Mouse (Mus musculus): Measurements from ENCODE around the gene Peak1.
A peak's percentile ranks its signal among the peaks of the same experiment; 100 is the strongest.

Peak1 gene

DNA sequence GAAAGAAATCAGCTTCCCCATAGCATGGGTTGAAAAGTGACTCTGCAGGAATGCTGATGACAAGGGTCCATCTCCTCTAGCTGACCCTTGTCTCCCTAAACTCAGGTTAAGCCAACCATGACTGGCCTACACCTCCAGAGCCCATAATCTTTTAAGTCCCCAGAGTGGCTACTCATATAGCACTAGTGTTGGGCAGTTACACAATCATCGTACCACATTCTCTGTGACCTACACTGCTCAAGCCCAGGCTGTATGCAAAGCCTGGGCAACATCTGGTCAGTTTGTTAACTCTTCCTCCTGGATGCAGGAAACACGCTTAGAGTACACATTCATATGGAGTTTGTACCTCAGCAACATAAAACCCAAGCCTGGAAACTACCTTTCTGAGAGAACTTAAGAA, 217.7 kb downstream of the Peak1 start:
- no peak for DNase-seq (ENCODE audit: low read depth, low spot score)

DNA sequence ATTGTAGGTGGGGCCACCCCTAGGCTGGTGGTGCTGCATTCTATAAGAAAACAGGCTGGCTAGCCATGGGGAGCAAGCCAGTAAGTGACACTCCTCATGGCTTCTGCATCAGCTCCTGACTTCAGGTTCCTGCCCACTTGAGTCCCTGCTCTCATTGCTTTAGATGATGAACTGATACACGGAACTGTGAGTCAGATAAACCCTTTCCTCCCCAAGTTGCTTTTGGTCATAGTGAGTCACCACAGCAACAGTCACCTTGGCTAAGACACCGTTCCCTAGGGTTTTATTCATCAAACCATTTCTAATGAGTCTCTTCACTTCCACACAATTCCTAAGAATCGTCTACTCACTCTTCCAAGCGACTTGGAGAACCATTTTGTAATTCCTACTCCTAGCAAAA, 220.9 kb downstream of the Peak1 start:
- DNase-seq (ENCODE audit: low read depth, low spot score), result no peak

DNA sequence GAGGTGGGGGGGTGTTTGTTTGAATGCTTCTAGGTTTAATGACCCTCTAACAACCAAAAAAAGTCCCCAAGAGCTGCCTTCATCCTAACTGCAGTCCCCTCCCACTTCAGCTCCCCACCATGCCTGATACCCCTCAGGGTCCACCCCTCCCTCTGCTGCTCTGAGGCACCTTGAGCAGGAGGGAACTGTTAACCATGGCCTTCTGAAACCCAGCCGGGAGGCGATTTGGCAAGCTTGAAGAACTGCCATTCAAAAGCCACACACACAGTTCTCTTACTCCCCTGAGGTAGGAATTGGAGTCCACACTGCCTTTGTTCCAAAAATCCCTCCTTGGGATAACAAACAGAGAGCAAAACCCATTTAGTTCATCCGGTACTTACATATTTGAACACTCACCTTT, 222.7 kb downstream of the Peak1 start:
- DNase-seq (ENCODE audit: low read depth, low spot score), result no peak

DNA sequence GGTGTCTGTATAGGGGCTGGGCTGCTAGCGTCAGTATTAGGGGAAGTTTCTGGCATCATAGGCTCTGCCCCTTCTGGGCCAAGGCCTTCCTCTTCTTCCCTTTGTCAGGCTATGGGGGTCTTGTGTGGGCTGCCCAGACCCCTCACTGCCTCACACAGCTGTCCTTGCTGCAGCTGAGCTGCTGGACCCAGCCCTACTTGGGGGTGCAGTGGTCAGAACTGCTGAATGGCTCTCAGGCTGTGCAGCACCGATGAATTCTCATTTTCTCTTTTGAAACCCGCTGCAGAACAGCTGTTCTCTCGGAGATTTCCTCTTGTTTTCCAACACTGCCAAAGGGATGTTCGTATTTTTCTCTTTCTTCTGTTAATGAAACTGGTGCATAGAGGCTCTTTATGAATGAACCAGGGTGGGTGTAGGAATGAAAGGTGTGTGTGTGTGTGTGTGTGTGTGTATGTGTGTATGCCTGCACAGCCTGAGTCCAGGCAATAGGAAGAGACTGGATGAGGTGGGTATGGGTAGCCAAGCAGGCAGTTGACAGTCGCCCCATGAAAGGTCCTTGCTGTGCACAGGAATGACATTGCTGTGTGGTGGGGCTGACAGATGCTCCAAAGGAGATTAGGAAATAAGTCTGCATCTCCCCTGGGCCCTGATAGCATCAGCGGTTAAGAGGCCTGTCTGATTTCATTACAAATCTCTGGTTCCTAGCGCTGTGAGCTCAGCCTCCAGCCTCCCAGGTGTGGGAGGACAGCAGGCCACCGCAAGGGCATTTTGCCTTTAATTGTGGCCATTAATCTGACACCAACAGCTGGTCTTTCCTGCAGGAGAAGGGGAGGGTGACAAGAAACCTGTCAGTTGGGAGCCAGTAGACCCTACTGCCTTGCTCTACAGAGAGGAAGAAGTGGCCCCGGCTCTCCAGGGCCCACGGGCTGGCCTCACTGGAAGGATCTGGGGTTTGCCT, 226.1 kb downstream of the Peak1 start:
- DNase-seq (ENCODE audit: low read depth, low spot score), result no peak

DNA sequence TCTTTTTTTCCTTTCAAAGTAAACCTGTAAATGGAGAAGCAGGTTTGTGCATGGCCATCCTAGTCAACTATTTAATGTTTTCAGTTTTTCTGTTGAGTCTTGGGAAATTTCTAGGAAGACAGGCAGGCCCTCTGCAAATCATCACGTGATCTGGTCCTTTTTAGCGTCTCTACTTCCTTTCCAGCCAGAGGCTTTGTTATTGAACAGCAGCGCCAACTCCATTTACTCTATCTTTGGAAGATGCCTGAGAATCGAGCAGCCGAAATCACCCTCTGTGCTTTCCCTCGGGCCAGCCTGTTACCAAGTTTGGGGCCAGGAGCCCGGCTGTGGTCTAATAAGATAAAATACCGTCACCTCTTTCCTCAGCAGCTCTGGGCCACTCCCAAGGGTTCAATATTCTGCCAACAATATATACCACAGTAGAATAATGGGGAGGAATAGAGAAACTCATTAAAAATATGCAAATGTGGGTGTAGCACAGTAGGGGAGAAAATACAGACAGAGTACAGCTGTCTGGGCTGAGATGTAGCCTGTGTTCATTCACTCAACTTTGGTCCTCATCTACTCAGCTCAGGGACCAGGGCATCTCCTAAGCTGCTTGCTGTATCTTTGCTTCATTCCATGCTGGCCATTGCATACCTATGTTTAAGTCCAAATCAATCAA, 237.6 kb downstream of the Peak1 start:
- DNase-seq (ENCODE audit: low read depth, low spot score), result no peak

DNA sequence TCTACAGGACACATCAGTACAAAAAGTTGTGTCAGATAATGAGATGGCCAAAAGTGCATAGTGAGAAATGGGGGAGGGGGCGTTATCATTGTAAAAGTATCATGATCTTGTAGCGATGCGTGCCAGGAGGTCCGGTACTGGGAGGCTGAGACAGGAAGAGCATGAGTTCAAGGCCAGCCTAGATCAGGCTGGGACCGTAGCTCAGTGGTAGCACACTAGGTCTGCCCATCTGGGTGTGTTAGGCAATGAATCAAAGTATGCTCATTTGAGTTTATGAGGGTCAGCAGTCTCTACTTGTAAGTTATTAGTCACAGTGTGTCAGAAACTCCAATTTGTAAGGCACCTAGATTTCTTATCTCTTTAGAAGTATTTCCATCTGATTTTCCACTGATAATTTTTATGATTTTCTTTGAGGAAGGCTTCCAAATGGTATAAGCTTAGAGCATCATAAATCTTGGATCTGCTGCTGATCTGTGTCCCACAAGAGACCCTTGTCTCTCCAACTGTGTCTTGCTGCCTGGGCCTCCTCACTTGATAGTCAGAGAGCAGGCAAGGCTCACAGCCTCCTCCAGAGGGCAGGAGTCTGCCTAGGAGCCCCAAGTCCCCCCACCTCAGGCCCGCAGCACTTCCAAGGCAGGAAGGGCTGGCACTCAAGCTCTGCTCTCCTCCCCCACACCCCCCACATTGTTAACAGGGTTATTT, 238.3 kb downstream of the Peak1 start:
- DNase-seq (ENCODE audit: low read depth, low spot score), result peak; percentile 38

DNA sequence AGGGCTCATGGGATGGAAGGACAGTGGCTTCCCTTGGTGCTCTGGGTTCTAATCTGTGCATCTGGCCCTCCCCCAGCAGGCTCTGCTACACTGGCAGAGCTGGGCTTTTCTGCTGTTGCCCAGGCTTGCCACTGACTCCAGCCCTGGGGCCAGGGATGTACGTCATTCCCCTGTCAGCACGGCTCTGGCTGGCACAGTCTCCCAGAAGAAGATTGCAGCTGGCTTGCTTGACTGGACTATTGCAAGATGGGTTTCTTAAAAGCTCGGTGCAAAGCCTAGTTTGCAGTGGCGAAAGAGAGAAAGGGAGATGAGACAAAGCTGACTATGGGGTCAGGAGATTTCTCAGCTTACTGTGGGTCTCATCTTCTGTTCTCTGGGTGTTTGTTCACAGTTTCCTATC, 240.5 kb downstream of the Peak1 start:
- no peak for DNase-seq (ENCODE audit: low read depth, low spot score)

DNA sequence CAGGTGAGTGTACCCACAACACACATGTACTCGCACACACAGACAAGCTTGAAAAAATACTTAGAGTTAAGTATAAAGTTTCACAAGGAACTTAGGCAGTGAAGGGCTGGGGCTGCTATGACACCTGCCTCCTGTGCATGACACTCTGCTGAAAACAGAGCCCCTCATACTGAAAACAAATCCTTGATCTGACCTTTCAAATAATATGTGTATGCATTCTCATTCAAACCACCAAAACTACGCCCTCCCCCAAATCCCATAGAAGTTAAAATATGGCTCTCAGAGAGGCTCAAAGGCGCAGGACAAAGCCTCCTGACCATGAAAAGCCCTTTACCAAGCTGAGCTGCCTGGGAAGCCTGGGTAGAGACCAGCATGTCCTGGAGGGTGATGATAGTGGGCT, 242.6 kb downstream of the Peak1 start:
- DNase-seq (ENCODE audit: low read depth, low spot score), result no peak

DNA sequence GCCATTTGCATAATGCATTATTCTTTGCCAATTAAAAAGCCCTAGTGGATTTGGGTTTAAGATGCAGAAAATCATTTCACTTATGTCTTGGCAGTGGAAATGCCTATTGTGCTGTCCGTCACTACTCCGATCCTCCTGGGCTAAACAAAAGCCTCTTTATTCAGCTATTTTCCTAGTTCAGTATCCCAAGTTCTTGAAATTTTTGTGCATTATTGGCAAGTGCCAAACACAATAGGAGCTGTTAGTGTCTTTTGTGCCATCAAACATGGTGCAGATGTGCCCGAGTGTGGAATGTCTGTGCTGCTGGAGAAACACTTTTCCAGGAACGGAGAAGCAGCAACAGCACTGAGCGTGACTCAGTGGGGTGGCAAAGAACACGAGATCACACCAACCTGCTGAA, 250.2 kb downstream of the Peak1 start:
- DNase-seq (ENCODE audit: low read depth, low spot score), result no peak

DNA sequence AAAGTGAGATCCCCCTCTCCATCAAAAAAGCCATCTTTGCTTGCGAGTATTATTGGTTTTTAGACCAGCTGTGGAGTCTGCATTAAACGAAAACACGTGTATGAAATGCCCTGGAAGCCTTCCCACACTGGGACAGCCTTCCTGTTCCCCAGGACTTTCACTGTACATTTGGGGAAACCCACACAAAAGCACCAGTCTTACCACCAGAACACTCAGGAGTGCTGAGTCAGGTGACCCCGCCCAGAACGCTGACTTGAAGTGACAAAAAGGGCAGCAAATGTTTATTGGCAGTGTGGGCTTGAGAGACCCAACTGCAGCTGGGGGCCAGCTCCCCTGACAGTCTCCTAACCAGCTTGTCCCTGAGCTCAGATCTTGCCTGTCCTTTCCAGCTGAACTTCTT, 251.7 kb downstream of the Peak1 start:
- DNase-seq (ENCODE audit: low read depth, low spot score), result no peak

DNA sequence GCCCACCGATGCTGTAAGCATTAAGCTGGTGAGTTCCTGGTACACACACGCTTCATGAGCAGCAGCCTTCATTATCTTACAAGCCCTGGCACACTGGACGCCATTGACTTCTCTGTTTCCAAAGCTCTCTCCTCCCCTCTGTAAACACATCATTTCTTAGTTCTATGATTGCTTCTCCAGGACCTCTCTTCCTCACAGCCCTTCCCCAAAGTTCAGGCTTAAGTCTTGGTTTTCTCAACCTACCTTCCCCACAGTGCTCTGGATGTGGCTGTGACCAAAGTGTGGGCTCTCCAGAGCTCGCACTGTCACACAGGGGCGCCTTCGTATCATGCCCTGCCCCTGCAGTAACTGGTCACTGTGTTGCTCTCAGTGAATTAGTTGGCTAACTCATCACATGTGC, 252.5 kb downstream of the Peak1 start, which contains the start of gene Tspan3:
TSS of gene Tspan3 (minus strand) at position 101 of the 400 bp plus-strand sequence.
- DNase-seq (ENCODE audit: low read depth, low spot score), result no peak

DNA sequence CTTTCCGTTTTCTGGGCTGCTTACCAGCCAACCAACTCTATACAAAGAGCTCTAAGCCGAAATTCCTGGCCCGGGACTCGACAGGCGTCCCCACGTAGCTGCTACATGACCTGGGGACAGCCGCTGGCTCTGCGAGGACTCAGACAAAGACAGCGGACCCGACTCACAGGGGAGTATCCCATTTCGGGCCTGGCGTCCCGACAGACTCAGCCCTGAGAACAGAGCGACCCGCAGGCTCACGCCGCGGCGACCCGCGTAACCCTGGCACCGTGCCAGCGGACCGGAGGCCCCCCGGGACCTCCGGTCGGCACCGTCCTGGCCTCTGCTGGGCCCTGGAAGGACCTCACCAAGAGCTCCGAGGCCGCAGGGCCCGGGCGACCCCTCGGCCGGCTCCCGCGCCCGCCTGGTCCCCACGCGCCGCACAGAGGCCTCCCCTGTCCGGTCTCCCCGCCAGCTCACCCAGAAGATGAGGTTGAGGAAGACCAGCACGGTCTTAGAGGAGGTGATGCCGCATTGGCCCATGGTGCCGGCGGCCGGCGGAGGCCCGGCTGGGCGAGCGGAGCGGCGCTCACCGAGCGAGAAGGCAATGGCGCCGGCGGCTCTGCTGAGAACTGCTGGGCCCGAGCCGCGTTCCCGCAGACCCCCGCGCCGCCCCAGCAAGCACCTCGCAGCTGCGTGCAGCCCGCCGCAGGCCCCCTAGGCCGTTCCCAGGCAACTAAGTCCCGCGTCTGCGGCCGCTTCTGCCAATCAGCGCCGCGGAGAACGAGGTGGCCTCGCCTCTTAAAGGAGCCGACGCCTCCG, 257.3 kb downstream of the Peak1 start:
- DNase-seq (ENCODE audit: low read depth, low spot score), result peak; percentile 93

DNA sequence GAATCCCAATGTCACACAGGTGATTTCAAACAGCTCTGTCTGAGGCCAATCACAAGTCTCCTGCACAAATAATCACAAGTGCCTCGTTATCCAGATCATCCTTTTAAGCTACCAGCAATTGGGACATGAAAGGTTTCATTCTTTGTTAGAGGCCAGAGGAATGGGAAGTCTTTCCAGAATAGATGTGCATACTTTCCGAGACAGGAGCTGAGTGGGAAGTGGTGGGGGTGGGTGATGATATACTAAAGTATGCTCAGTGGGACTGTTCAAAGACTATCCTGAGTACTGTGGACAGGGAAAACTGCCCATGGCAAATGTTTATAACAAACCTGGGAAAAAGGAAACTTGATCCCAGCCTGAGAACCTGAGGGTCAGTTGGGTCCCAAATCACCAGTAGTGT, 258.4 kb downstream of the Peak1 start:
- no peak for DNase-seq (ENCODE audit: low read depth, low spot score)

DNA sequence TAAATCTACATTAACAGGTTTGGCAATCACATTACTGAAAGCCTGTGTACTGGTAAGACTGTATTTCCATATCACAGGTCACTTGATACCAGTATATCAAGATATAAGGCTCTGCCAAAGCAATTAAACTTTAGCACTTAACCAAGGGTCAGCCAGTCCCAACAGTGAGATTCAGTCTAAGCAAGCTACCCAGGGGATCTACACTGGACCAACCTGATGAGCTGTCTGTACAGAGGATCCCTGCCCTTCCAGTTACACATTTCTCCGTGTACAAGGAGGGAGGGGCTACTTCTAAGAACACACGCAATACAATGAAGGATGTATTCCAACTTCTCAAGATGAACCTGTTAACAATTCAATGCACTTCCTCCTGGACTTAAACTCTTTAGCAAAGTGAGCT, 259.8 kb downstream of the Peak1 start:
- no peak for DNase-seq (ENCODE audit: low read depth, low spot score)

DNA sequence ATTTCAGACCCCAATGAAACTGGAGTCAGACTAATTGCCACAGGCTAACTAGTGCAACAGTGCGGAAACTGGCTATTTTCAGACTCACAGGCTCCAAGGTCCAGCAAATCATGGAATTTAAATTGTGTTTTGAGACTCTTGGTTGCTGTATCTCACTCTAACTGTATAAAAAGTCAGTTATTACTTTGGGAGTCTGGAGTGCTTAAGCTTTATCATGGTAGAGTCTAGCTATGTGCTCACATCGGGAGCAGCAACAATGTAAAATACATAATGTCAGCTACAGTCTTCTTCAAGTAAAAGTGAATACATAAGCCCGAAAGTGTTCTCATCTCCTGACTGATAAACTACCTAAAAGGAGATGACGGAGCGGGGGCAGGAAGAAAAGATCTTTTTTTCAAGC, 263.3 kb downstream of the Peak1 start:
- no peak for DNase-seq (ENCODE audit: low read depth, low spot score)

DNA sequence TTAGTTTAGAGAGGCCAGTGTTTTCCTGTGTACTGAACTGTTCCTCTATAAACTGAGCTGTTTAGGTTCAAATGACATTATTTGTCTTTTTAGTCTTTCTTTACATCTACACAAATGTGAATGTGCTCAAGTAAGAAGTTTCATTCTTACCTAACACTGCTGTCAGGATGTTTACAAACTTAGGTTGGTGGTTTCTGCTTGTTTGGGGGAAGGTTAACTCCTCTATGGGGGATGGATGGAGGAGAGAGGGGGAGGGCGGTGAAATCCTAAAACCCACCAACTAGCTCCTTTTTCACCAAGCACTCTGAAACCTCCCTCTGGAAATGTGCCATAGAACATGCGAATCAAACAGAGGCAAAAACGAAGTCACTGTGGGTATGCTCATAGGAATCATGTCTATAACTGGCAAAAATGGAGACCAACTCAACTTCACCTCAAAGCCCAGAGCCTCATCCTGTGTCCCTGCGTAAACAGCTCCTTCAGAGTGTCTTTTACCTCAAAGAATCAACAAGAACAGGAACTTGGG, 265.3 kb downstream of the Peak1 start:
- peak; percentile 54 for DNase-seq (ENCODE audit: low read depth, low spot score)

DNA sequence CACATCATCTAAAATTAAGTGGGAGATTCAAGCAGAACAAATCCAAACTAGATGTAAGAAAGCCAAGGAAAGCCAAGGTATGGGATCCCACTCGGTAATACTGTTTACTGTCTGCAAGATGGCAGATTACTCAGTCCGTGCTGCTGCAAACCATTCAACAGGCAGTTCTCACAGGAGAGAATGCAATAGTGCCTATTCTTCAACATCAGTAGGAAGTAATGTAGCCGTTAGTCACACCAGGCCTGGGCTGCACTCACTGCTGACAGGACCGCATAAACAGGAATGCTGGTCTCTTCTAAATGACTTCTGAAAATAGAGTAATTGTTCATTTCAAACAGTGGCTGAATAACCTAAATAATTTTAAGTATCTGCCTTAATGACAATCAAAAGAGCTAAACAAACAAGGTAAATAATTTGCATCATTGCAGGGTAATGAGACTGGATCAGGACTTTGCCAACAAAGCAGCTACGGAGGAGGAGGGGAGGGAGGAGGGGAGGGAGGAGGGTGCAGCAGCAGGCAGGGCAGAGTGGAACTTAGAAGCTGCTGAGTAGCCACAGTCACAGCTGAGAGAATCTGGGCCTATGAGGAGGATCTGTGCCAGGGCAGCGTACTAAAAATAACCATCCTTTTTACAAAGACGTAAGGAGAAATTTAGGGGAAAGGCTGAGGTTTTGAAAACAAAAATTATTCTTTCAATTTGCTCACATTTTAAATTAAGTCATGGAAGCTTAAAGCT, 266.0 kb downstream of the Peak1 start:
- DNase-seq (ENCODE audit: low read depth, low spot score), result peak; percentile 50

All from A20 (cell line).